Mouse (Mus musculus) cerebellum, adult 2 months (tissue): ENCODE results near the gene Plin4.
"Not testable (repeated sequence)": the region's sequence is repeated elsewhere in the genome, so short reads cannot be mapped to it uniquely, and the experiment has no call there.

Experiments used
- CTCF ChIP-seq: fragments of 200-500 bp; IDR thresholded peaks from 2 replicates; pipeline ENCODE4 v1.5.1; 2011; ENCODE audit warnings: low read depth, mild to moderate bottlenecking, control low read depth, low read length, moderate library complexity, borderline replicate concordance; ENCODE audit not compliant: insufficient read depth
- POLR2A ChIP-seq: fragments of 200-500 bp; IDR thresholded peaks from 2 replicates; pipeline ENCODE4 v1.6.1; 2011; ENCODE audit warnings: low read length, control low read depth, borderline replicate concordance; ENCODE audit not compliant: insufficient read depth

GRCm38 (mm10) chr17:56078361-56078760 lies 31.2 kb downstream of the Plin4 start:
- not testable (repeated sequence) for TF ChIP-seq POLR2A, CTCF
